Mouse (Mus musculus) telencephalon, adult 2 months (tissue): ENCODE data around the gene Rdx.
"Not testable (repeated sequence)": the region's sequence is repeated elsewhere in the genome, so short reads cannot be mapped to it uniquely, and the experiment has no call there.

Experiments used
- DNase-seq: peaks from one replicate; pipeline ENCODE4 v3.0.0-alpha.2; 2011; ENCODE audit warnings: low read depth, low spot score

Rdx gene

GRCm38 (mm10) chr9:52052221-52052620 lies 5.2 kb downstream of the Rdx start:
- DNase-seq = no peak

GRCm38 (mm10) chr9:52055313-52055712 lies 8.3 kb downstream of the Rdx start:
- DNase-seq = no peak

GRCm38 (mm10) chr9:52059788-52060187 lies 12.8 kb downstream of the Rdx start:
- peak; percentile 5 for DNase-seq

- no peak for DNase-seq
These were observed 23.1 kb downstream of the Rdx start for GRCm38 (mm10) chr9:52070052-52070451.

- DNase-seq = not testable (repeated sequence)
These were observed 24.4 kb downstream of the Rdx start for GRCm38 (mm10) chr9:52071352-52071751.

- peak; percentile 9 for DNase-seq
These were observed 25.2 kb downstream of the Rdx start for GRCm38 (mm10) chr9:52072202-52072601.

- no peak for DNase-seq
These were observed 29.1 kb downstream of the Rdx start for GRCm38 (mm10) chr9:52076089-52076488.

- DNase-seq = no peak
These were observed 30.7 kb downstream of the Rdx start for GRCm38 (mm10) chr9:52077692-52078091.

- DNase-seq = no peak
These were observed 35.0 kb downstream of the Rdx start for GRCm38 (mm10) chr9:52081979-52082378.

- no peak for DNase-seq
These were observed 35.4 kb downstream of the Rdx start for GRCm38 (mm10) chr9:52082414-52082813.

- DNase-seq = no peak
These were observed 44.8 kb downstream of the Rdx start for GRCm38 (mm10) chr9:52091752-52092151.

- no peak for DNase-seq
These were observed 45.3 kb downstream of the Rdx start for GRCm38 (mm10) chr9:52092311-52092710.

- no peak for DNase-seq
These were observed 46.1 kb downstream of the Rdx start for GRCm38 (mm10) chr9:52093108-52093507.

- DNase-seq = no peak
These were observed 47.0 kb downstream of the Rdx start for GRCm38 (mm10) chr9:52094016-52094415.

GRCm38 (mm10) chr9:52094471-52094980 lies 47.6 kb downstream of the Rdx start:
- no peak for DNase-seq

- no peak for DNase-seq
These were observed 48.7 kb downstream of the Rdx start for GRCm38 (mm10) chr9:52095666-52096065.

- DNase-seq = no peak
These were observed 50.4 kb downstream of the Rdx start for GRCm38 (mm10) chr9:52097386-52097785.

- DNase-seq = peak; percentile 50
These were observed 51.6 kb downstream of the Rdx start for GRCm38 (mm10) chr9:52098600-52098999.

GRCm38 (mm10) chr9:52100426-52100825 lies 53.5 kb downstream of the Rdx start:
- no peak for DNase-seq

- DNase-seq = no peak
These were observed 55.3 kb downstream of the Rdx start for GRCm38 (mm10) chr9:52102060-52102844.

- DNase-seq = no peak
These were observed 56.7 kb downstream of the Rdx start for GRCm38 (mm10) chr9:52103448-52104224.

GRCm38 (mm10) chr9:52104225-52104615 lies 57.2 kb downstream of the Rdx start:
- no peak for DNase-seq

GRCm38 (mm10) chr9:52105423-52105822 lies 58.5 kb downstream of the Rdx start:
- no peak for DNase-seq
